Comparison of ENCODE assay signal across 22 mouse cellular contexts in genomic region chr10:124731219-124731836, GRCm38 (mm10).
"Had no signal": no experiment of that assay in that cellular context is flagged by ENCODE, and none has a peak within 500 bp of the region (broad histone marks: within the 10 kb centered on the region; RNA-seq: fewer than 3 reads in every experiment).

No protein-coding gene starts in this region.

- H3K27ac ChIP-seq: left cerebral cortex, adult 2 months; lung, embryonic 15.5 days; midbrain, embryonic 10.5 days; midbrain, embryonic 13.5 days; neural tube, embryonic 13.5 days had no signal

- H3K9ac ChIP-seq: lung, embryonic 15.5 days; midbrain, embryonic 13.5 days; neural tube, embryonic 13.5 days had no signal

- H3K4me1 ChIP-seq: lung, embryonic 15.5 days; megakaryocyte, embryonic 14.5 days; midbrain, embryonic 10.5 days; midbrain, embryonic 13.5 days; neural tube, embryonic 13.5 days had no signal

- H3K9me3 ChIP-seq: lung, embryonic 15.5 days; midbrain, embryonic 10.5 days; midbrain, embryonic 13.5 days; neural tube, embryonic 13.5 days had no signal

- H3K27me3 ChIP-seq: lung, embryonic 15.5 days; megakaryocyte, embryonic 14.5 days; midbrain, embryonic 13.5 days; neural tube, embryonic 13.5 days had no signal

- H3K4me3 ChIP-seq: left cerebral cortex, adult 2 months; lung, embryonic 15.5 days; megakaryocyte, embryonic 14.5 days; midbrain, embryonic 10.5 days; midbrain, embryonic 13.5 days; myocyte; neural tube, embryonic 13.5 days had no signal

- DNase-seq: kidney, adult 11 months; kidney, adult 9 months; kidney, postnatal 14 days; kidney, postnatal 4 days; layer of hippocampus, postnatal 36 days; lung, adult 18-20 months; lung, postnatal 10 days; lung, postnatal 36 days; right cerebral cortex, adult 18-20 months; right cerebral cortex, postnatal 14 days; right cerebral cortex, postnatal 4 days; thymus, adult 18-20 months; thymus, postnatal 36 days had no signal

- ATAC-seq: hindbrain, embryonic 16.5 days; midbrain, embryonic 13.5 days; midbrain, embryonic 16.5 days had no signal

- H3K4me2 ChIP-seq: lung, embryonic 15.5 days; midbrain, embryonic 13.5 days; neural tube, embryonic 13.5 days had no signal

- H3K36me3 ChIP-seq: lung, embryonic 15.5 days; midbrain, embryonic 10.5 days; midbrain, embryonic 13.5 days; neural tube, embryonic 13.5 days had no signal
